Mouse (Mus musculus) embryo, embryonic 9.5 days (tissue): ENCODE results near the gene Gm42688.

ENCODE experiments used
- DNase-seq: peaks from one replicate; pipeline ENCODE4 v3.0.0-alpha.2; 2017; ENCODE audit errors: extremely low spot score

Gm42688 gene

DNA sequence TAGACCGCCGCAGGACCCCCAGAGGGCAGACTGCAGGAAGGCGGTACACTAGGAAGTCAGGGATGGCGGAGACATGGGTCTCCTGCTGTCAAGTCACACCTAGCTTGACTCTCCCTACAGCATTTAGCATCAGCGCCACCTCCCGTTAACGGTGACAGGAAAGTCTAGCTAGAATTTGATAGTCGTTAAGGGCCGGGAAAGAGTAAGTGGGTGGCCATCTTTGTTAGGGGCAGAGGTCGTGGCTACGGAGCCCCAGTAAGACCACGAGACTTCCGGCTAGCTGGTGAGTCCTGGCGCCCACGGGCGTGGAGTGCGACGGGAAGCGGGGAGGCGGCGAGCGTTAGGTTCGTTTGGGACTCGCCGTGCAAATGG is at the start of gene Gm42688, which contains the start of gene Ccdc142:
Gene Gm42688, plus strand, starts transcription at position 302 of the 372 bp plus-strand sequence.
Gene Ccdc142, plus strand, starts transcription at position 286 of the 372 bp plus-strand sequence.
- peak; percentile 87 for DNase-seq

DNA sequence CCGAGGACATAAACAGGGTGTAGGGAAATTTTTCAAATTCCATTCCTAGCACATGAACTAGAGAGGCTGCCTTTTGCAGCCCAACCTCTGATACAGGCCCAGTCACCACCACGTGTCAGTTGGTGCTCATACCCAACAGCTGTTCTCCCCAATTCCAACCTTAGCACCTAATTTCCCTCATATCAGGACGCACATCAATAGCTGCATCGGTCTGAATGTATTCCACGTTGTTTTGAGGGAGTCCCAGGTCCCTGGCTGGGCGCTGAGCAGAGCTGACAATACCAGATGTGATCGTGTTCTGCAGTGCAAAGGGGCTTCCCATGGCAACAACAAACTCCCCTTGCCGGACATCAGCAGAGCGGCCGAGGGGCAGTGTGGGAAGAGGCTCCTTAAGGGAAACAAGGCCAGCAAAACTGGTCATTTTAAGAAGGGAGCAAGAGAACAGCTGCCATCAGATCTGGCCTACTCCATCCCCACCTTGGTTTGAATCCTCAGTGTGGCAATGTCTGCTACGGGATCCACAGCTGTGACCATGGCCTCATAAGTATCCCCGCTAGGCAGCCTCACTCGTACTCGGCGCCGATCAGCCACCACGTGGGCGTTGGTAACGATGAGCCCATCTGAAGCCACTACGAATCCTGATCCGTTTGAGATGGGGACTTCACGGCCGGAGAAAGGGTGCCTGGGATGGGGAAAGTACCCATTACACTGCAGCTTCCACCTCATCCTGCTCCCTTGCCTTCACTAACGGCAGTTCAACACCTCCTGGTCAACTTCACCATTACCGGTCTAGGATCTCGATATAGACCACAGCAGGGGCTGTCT is 48.1 kb upstream of the Gm42688 start:
- peak; percentile 64 for DNase-seq

DNA sequence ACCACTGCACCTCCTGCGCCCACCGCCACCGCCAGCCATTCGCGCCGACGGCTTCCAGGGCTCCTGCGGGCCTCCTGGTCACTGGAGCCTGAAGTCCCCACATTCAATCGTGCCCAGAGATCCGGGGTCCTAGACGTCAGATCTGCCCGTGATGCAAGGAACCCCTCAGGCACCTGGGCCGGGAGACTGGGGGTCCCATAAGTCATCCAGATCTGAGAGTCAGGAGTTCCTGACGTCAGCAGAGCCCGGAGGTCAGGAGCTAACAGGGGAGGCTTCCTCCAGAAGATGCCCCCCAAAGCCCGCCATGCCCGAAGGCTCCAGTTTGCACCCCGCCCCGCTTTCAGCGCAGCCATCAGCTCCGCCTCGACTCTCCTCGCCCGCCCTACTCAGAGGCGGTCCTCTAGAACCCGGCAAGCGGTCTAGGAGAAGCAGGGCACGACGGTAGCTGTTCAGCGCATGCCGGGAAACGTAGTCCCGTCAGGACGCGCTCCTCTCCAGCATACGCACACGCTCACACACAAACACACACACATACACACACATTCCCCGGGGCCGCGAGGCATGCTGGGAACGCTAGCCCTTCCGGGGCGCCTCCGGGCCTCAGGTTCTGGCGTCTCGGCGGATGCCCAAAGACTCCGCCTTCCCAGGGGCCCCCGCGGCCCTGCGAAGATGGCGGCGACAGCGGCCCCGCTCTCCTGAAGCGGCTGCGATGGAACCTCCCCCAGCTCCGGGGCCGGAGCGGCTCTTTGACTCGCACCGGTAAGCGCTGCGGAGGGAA is 47.2 kb upstream of the Gm42688 start, which contains the start of gene Aup1:
Gene Aup1, plus strand, starts transcription at position 448 of the 778 bp plus-strand sequence.
- peak; percentile 99 for DNase-seq

DNA sequence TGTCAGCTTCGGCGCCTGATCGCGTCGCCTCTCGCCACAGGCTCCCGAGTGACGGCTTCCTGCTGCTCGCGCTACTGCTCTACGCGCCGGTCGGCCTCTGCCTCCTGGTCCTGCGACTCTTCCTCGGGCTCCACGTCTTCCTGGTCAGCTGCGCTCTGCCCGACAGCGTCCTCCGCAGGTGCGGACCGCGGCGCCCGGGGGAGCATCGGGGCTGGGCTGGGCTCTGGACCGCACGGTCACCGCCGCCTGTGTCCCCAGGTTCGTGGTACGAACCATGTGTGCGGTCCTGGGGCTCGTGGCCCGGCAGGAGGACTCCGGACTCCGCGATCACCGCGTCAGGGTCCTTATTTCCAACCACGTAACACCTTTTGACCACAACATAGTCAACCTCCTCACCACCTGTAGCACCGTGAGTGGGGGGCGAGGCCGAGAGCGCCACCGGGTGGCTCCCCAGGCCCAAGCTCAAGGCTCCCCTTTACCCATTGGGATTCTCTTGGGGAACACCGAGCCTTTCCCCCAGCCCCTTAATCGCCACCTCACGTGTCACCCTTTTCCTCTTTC is 46.5 kb upstream of the Gm42688 start, which contains the start of gene Htra2:
Gene Htra2, minus strand, starts transcription at position 403 of the 561 bp plus-strand sequence.
- no peak for DNase-seq

DNA sequence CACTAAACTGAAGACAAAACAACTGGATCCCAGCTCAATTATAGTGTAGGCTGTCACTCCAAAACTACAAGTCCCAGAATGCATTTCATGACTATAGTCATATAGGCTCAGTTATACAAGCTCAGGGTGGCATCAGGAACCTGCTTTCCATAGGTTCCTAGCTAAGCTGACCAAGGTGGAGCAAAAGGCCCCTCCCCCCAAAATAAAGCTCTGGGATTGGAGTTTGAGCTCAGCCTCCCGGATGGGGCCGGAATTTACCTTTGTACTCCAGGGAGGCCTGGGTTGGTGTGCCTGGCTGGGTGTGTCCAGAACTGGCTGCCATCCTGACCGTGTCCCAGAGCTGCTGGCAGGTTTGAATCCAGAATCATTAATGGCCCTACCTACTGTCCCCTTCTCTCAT is 43.6 kb upstream of the Gm42688 start, which contains the start of gene Dqx1:
Gene Dqx1, plus strand, starts transcription at position 55 of the 400 bp plus-strand sequence.
- no peak for DNase-seq

DNA sequence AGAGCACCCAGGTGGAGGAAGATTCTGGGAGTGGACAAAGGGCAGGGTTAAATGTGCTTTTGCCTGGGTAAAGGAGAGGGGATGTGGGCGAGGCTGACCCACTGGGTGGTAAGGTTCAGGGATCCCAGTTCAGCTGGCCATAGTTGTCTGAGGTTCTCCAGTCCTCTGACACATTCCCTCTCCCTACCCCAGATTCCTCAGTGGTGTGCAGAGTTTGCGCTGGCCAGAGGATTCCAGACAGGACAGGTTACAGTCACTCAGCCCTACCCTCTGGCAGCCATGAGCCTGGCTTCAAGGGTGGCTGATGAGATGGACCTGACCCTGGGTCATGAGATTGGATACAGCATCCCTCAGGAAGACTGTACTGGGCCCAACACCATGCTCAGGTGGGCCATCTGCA is 42.7 kb upstream of the Gm42688 start:
- no peak for DNase-seq

DNA sequence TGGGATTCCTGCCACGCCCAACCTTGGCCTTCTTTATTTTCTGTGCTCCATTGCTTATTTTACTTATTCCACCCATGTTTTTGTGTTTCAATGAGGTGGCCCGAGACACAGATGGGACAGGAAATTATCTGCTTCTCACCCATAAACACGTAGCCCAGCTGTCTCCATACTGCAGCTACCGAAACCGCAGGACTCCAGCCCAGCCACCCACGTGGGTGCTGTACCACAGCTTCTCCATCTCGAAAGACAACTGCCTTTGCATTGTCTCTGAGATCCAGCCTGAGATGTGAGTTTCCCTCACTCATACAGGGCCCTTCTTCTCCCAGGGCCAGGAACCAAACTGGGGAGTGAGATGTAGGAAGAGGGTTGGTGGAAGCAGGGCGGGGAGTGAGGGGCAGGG is 35.4 kb upstream of the Gm42688 start:
- no peak for DNase-seq

DNA sequence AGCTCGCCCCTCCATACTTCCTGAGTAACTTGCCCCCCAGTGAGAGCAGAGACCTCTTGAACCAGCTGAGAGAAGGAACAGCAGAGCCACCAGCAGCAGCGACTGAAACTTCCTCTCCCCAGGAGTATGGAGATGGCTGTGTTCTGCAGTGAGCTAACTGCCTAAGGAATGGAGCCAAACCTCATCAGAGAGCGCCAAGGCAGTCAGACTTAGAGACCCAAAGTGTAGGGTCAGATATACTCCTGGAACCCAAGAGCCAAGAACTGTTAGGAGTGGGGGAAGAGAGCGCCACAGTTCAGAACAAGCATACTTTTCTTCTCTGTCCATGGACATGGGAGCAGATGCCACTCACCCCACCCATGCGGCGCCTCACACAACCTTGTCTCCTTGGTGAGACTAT is 35.0 kb upstream of the Gm42688 start:
- DNase-seq, result no peak

DNA sequence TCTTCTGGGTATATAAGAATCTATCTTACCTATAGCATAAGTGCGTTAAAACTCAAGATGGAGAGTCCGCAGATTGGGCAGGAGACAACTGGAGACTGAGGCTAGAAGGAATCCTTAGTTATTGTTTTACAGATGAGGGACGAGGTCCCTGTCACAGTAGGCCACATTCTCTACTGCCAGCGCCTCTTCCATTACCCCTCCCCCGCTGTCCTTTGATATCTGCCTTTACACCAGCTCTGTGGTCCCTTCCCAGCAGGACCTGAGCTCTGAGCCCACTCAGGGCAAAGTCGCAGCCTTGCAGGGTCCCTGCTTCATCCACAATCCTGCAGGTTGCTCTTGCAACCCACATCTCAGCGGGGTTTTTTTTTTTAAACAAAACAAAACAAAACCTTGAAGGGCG is 33.2 kb upstream of the Gm42688 start:
- DNase-seq, result no peak

DNA sequence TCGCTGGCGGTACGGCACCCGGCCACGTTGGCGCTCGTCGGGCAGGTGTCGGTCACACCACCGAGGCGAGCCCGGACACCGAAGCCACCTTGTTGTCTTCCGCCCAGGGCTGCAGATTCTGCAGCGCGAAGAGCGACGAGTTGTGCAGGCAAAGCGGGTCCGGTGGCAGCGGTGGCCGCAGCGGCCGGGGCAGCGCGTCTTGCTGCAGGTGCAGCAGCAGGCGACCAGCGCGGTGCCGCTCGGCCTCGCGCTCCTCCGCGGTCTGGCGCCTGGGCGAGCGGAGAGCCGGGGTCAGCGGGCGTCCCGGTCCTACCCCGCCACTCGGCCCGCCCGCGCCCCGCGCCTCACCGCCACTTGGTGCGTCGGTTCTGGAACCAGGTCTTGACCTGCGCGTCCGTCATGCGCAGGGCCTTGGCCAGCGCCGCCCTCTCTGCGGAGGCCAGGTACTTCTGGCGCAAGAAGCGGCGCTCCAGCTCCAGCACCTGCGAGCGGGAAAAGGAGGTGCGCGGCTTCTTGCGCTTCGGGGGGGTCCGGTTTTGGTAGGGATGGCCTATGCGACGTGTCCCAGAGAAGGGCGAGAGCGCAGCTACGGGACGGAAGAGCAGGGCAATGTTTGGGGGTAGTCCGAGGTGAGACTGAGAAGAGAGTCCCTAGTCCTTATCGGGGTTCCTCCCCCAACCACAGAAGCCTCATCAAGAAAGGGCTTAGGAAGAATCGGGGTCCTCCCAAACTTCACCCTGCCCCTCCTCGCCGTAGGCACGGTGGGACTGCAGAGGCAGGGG is 32.5 kb upstream of the Gm42688 start:
- no peak for DNase-seq

DNA sequence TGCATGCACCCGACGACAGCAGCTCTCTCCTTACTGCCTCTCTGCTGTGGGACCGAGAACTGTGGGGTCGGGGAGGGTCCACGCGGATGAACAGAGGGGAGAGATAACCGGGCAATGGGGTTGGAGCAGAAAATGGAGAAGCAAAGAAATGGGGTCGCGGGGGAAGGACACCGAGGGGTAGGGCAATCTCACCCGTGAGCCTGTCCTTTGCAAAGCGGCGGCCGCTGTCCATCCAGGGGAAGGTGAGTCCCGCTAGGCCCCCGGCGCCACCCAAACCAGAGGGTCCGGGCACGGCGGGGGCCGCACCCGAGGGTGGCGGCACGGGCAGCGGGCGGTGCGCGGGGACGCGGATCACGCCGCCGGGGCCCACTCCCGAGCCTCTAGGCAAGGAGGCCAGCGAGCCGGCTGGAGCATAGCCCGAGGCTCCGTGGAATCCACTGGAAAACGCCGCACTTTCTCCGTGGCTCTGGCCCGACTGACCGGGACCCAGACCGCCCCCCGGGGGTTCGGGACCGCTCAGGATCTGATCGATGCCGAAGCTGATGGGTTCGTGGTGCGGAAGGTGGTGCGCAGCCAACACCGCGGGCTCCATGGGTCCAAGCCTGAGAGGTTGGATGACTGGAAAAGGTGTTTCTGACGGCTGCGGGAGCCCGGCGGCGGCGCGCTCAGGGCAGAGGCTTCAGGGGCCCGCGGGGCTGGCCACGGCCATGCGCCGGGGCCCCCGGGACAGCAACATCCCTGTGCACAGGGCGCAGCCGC is 31.8 kb upstream of the Gm42688 start:
- DNase-seq, result peak; percentile 43

DNA sequence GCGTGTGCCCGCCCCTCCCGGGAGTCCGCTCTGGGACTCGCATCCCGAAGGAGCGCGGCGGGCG is 31.3 kb upstream of the Gm42688 start, which contains the start of gene Tlx2:
Gene Tlx2, minus strand, starts transcription at position 47 of the 64 bp plus-strand sequence.
- no peak for DNase-seq

DNA sequence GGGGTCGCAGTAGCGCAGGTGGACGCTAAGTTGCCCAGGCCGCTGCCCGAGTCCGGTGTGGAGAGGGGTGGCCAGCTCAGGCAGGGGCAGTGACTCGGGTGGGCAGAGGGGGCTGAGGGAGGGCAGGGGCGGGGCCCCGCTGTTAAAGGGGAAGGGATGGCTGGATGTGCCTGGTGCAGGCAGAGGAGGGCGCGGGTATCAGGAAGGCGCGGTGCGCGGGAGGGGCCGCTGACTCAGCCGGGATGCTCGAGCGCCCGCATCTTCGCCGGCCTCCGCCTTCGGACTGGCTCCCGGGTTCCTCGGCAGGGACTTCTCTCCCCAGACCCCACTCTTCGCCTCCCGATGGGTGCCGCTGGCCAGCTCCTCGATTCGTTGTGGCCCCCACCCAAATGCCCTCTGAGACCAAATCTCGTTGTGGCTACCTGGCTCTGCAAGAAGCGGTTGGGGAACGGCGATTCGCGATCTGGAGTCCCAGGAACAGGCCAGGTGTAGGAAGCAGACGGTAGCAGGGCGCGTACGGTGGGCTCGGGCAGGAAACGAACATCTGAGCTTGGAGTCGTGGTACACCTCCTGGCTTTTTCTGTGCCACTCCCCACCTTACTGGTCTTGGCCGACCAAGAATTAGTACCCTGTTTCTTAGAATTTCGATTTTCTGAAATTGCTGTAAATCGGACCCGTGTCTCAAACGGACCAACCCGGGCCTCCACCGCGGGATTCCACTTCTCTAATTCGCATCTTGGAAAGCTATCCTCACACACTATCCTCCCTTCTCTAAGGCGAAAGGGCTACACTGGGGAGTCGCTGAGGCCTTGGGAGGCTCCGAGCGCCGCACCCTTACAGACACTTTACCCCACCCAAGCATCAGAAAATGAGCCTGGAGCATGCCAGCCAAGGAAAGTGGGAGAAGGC is 30.9 kb upstream of the Gm42688 start:
- DNase-seq, result peak; percentile 68

DNA sequence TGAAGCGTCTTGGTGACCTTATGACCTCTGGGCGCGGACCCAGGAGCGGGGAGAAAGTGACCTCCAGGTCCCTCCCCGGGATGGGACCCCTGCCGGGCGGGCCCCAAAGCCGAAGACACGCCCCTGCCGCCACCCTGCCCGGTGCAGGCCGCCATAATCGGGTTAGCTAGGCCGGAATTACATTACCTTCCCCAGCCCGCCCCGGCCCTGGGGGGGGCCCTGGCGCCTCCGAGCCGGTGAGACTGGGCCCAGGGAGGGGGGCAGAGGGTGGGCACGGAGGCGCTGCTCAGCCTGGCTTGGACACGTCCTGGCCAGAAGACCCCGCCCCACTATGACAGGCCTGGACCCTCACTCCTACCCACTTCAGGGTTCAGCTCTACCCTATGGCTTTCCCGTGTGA is 30.2 kb upstream of the Gm42688 start:
- no peak for DNase-seq

DNA sequence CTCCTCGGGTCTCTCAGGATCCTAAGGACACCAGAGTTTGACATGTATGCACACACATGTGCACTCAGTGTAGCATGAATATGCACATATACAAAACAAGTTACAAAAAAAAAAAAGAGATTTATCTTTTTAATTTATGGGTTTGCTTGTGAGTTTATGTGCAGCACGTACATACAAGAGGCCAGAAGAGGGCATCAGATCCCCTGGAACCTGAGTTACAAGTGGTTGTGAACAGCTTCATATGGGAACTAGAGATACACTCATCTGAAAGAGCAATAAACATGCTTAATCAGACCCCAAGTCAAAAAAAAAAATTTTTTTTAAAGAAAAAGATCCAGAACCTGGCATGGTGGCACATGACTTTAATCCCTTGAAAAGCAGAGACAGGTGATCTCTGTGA is 26.4 kb upstream of the Gm42688 start:
- no peak for DNase-seq

DNA sequence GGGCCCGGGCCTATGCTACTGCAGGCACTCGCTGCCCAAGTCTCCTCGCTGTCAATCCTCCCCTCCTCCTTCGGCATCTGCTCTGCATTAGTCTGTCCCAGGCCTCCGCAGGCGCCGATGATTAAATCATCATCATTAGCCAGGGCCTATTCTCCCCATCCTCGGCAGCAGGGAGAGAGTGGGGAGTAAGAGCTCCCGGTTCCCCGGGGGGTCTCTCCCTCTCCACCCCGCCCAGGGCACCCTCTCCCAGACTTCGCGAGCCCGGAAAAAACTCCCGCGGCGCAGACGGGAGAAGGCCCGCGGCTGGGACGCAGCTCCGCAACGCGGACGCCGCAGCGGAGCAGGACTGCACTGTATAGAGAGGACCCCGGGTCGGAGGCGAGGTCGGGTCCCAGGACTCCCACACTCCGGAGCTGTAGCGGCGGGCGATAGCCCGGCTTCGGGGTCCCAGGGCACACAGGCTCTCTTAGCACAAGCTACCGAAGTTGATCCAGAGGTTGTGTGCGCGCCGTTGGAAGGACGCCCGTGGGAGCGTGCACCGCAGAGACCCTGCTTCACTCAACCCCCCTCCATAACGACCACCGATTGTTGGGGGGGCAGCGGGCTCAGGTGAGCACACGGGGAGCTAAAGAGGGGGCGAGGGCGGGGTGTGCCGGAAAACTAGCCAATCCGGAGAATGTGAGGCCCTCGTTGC is 23.6 kb upstream of the Gm42688 start, which contains the start of gene Pcgf1:
Gene Pcgf1, plus strand, starts transcription at position 240 of the 694 bp plus-strand sequence.
- peak; percentile 59 for DNase-seq

DNA sequence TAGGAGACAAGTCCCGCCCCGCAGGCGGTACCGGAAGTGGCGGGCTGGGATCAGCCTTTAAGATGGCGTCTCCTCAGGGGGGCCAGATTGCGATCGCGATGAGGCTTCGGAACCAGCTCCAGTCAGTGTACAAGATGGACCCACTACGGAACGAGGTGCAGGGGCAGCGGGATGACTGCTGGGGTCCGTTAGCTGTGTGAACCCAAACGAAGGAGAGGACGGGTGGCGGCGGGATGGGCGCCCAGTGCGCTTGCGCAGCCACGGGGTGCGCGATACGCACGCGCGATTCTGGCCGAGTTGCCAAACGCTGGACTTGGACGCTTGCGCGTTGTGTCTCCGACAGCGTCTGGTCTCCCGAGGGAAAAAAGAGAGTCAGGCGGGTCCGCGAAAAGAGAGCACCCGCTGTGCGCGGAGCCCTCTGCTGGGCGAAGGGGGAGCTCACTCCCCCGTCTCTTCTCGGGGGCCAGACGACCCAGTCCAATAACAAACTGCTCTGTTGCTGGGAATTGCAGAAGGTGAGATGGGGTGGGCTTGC is 23.0 kb upstream of the Gm42688 start:
- peak; percentile 99 for DNase-seq

DNA sequence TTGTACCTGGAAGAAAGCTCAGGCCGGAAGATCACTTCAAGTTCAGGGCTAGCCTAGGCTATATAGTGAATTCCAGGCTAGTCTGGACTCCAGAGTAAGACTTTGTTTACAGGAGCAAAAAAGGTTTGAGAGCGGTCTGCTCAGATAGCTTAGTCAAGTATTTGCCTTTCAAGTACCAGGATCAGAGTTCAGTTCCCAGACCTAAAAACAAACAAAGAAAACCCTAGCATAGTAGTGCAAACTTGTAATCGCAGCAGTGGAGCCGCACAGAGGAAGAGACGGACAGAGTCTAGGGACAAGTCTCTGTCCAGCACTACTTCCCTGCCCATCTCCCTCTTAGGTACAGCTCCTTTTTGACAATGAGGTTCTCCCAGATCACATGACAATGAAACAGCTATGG is 21.2 kb upstream of the Gm42688 start:
- no peak for DNase-seq

DNA sequence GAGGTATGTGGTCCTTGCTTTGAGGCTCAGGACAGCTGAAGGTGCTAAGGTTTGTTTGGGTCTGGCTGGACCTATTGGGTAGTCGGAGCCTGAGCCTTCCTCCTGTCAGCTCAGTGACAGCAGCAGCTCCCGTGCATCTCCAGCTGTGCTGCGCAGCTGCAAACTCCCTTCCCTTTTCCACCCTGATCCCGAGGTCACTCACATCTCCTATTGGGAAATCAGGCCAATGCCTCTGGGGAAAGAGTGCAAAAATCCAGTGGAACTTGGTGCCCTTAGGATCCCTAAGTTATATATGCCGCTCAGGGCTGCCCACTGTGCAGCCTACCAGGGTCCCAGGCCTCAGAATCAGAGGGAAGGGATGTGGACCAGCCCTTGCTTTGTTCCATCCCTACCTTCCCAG is 17.9 kb upstream of the Gm42688 start:
- no peak for DNase-seq
